Mouse (Mus musculus) cerebellum, adult 9-11 months (tissue): ENCODE results near the gene Ndufc1.
"Not testable (repeated sequence)": the region's sequence is repeated elsewhere in the genome, so short reads cannot be mapped to it uniquely, and the experiment has no call there.

Experiments
- DNase-seq: peaks from one replicate; pipeline ENCODE4 v3.0.0; 2022

Gene Ndufc1

DNA sequence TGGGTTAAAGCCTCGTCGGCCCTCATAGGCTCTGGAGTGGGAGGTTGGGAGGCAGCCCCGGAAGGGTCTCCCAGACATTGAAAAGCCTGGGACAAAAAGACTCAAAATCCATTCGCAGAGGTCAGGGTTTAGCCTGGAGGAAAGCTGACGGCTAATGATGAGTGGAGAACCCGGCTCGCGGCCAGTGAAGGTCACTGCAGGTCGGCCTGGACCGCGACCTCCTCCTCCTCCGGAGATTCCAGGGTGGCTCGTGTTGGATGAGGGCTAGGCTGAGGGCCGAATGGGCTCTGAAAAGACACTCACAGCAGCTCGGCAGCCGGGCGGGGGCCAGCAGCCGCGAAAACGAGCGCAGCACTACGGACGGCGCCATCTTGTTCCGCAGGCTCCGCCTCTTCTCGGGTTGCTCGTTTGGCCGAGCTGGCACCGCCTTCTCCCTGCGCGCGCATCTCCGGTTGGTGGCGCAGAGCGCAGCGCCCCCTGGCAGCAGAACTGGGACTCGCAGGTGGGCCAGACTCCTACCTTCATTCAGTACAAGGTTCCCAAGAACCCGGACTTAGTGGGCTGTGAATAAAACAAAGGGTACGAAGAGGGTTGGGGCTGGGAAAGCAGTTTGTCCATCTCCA, at the start of gene Ndufc1:
Ndufc1 (minus strand) TSS at position 428 of the 623 bp plus-strand sequence.
- DNase-seq, result peak; percentile 95

DNA sequence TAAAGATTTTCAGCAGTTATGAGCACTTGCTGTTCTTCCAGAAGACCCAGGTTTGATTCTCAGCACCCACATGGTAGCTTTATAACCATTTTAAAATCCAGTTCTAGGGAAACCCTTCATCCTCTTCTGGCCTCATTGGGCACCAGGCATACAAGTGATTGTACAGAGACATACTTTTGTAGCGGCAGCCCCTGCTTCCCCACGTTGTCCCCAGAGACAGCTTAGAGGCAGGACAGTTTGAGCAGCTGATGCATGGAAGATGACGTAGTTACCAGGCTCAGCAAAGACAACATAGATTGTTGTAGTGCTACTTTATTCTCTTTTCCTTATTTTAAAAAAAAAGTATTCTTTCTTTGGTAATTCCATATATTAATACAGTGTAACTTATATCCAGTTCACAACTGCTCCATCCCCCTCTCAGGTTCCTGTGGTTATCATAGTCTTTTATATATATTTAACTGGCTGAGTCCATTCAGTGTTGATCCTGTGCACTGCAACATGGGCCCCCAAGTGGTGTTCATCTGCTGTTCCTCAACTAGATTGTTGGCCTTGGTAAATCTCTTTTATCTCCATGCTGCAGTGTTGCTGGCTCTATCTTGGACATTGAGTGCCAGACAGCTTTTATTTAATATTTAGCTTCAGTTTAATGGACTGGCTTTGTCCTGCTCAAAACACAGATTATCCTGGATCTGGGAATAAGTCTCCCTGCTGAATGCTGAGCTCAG, 26.2 kb upstream of the Ndufc1 start:
- no peak for DNase-seq

GRCm38 (mm10) chr3:51434364-51434763, 25.6 kb upstream of the Ndufc1 start:
- DNase-seq, result not testable (repeated sequence)

DNA sequence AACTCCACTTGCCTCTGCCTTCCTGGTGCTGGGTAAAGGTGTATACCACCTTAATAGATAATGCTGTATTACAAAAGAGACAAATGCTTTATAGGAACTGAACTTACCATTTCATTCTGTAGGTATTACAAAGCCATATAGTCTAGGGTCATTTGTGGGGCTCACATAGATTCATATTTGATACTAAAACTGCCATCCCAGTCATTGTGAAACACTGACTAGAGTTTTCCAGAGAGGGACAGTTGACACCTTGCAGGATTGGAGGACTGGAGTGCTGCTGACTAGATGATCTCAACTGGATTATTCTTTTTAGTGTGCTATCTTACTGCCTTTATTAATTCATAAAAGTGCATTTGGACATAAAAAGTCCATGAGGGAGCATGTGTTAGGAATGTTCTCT, 16.6 kb upstream of the Ndufc1 start:
- no peak for DNase-seq

GRCm38 (mm10) chr3:51421921-51422320, 13.1 kb upstream of the Ndufc1 start:
- no peak for DNase-seq

DNA sequence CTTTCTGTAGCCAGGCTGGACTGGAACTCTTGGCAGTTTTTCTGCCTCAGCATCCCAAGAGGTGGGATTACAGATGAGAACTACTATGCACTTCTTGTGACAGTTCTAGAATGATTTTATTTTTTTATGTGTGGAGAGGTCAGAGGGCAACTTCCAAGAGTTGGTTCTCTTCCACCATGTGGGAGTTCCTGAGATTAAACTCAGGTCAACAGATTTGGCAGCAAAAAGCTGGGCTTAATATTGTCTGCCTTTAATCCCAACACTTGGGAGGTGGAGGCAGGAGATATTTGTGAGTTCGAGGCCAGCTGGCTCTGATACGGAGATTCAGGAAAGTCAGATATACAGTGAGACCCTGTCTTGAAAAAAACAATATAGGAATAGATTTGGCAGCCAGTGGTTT, 9.2 kb upstream of the Ndufc1 start:
- DNase-seq, result no peak

- DNase-seq, result no peak
Measured at GRCm38 (mm10) chr3:51417485-51417884, 8.7 kb upstream of the Ndufc1 start.

- no peak for DNase-seq
Measured at GRCm38 (mm10) chr3:51417135-51417458, 8.3 kb upstream of the Ndufc1 start.

DNA sequence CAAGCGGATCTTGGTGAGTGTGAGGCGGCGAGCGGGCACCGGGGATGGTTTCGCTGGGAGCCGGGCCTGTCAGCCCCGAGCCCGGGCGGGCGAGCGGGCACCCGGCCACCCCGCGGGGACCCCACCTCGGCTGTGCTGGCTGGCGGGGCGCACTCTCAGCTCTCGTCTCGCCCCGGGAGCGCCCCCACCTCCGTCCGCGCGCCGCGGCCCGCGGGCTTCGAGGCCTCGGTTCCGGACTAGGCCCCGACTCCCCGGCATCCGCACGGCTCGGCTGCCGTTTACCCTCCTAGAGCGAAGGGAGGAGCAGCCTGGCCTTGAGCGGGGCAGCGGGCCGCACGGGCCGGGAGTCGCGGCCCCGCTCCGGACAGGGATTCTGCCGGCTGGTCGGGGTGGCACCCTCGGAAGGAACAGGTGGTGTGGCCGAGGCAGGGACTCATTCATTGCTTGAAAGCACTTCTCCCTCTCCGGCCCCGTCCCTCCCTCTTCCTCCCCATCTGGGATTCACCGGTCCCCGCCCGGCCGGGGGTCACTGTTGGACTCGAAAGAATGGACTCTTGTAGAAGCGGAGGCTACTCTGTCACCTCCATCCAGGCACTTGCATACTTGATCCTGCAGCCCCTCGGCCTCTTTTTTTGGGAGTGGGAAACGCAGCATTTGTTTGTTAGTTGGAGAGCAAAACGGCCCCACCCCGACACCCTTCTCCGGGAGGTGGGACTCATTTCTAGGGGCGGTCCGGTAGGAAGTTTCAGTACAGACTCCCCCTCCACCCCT, 7.8 kb upstream of the Ndufc1 start:
- DNase-seq, result peak; percentile 64

DNA sequence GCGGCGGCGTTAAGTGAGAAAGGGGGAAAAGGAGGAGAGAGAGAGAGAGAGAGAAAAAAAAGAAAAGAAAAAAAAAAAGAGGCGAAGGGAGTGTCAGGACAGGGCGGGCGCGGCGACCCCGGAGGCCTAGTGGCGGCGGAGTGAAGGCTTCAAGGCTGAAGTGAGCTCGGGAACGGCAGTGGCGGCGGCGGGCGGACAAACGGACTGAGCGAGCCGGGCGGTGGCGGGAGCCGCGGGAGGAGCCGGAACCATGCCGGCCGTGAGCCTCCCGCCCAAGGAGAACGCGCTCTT, 7.2 kb upstream of the Ndufc1 start:
- no peak for DNase-seq

- peak; percentile 98 for DNase-seq
Measured at GRCm38 (mm10) chr3:51415098-51416072, 6.6 kb upstream of the Ndufc1 start, which contains the start of gene Naa15. Naa15 (plus strand) TSS chr3:51415148.

DNA sequence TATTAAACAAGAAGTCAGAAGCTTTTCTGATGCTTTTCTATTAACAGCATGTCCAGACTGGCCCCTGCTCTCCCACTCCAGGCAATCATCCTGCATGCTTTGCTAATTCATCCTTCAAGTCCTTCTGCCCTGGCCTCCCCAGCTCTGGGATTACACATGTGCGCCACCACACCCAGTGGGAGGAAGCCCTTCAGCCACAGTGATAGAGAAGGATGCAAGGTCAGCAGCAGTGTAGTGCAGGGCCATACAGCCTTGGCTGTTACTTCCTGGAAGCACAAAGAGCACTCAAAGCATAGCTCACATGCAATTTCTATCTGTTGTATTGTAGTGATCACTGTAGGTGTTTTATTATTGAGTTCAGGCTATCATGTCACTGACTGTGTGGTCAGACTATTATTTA, 4.5 kb upstream of the Ndufc1 start:
- DNase-seq, result no peak

DNA sequence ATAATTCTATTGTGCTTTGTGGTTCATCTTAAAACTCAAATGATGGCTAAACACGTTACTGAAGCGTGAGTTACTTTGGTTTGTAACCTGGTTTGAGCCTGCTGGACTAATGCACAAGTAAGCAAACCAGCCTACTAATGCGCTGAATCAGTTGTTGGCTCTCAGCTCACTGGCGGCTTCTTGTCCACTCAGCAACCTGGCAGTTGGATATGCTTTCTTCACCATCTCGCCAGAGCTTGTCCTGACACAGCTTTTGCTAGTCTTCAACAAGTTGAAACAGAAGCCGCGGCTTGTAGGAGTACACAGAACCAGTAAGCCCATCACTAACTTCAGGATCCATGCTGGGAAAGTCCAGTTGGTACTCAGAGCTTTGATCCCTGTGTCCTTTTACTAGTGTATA, 3.7 kb upstream of the Ndufc1 start:
- no peak for DNase-seq

DNA sequence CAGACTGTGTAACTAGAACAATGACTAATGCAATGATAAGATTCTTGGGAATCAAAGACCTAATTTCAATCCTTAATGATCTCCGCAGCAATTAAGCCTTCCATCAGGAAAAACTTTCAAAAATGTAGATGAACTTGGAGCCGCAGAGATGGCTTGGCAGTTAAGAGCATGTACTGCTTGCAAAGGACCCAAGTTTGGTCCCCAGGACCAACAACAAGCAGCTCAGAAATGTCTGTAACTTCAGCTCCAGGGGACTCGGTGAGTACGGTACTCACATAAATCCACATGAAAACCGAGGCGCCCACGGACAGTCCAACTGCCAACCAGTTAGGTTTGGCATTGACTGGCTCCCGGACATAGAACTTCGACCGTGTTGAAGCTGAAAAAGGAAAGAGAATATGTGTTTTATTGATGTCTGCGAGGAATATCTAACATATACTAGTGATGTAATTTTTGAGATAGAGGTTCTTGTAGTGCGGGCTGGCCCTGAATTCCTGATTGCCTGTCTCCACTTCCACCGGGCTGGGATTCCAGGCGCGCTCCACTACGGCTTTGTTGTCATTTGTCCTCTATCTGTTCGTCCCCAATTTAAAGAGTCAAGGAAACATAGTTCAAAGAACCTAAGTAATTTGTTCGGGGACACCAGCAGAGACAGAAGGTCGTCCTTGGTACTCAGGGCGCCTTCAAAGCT, 773 bp downstream of the Ndufc1 start:
- DNase-seq, result no peak

- no peak for DNase-seq
Measured at GRCm38 (mm10) chr3:51402628-51403027, 6.2 kb downstream of the Ndufc1 start.

DNA sequence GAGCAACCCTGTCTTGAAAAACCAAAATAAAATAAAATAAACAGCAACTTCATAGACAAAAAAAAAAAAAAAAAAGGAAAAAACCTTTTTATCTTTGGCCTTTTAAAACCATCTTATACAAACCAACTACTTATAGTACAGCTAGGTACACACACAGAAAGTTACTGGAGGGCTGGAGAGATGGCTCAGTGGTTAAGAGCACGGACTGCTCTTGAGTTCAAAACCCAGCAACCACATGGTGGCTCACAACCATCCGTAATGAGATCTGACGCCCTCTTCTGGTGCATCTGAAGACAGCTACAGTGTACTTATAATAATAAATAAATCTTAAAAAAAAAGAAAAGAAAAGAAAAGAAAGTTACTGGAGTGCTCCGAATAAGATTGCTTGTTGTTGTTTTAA, 6.7 kb downstream of the Ndufc1 start:
- DNase-seq, result not testable (repeated sequence)

GRCm38 (mm10) chr3:51400682-51401081, 8.1 kb downstream of the Ndufc1 start:
- no peak for DNase-seq

- DNase-seq, result no peak
Measured at GRCm38 (mm10) chr3:51399531-51399930, 9.3 kb downstream of the Ndufc1 start.

DNA sequence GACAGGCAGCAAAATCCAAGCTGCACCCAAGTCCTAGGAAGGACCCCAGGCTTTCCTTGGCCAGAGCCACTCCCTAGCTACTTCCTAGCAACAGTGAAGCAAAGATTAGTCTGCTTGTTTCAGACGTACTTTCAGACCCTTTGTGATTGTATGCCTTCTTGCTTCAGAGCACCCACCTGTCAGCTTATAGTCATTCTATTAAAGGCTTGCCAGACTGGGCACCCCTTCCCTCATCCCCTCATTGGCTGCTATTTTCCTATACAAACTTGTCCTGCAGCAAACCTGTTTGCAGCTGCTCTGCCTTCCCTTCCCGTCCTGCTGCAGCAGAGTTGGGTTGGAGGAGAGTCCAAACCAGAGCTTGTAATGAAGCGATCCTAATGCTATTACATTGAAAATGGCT, 10.1 kb downstream of the Ndufc1 start:
- no peak for DNase-seq

GRCm38 (mm10) chr3:51397700-51398299, 11.0 kb downstream of the Ndufc1 start:
- DNase-seq, result no peak

GRCm38 (mm10) chr3:51396219-51397068, 12.3 kb downstream of the Ndufc1 start, which contains the start of gene Mgarp:
Mgarp (minus strand) TSS chr3:51396738.
- DNase-seq, result no peak
